Mouse (Mus musculus) C2C12 (cell line): Measurements from ENCODE around the gene Asic2. TPM values are rescaled to one million over a fixed set of nuclear protein-coding genes. Genes with fewer than 3 reads are reported as not detected.

Experiments
- H3K27me3 ChIP-seq: one replicate; pipeline ENCODE4 v1.6.1; 2011; ENCODE audit not compliant: control insufficient read depth, insufficient read depth, insufficient read length
- H3K36me3 ChIP-seq: one replicate; pipeline ENCODE4 v1.6.1; 2011; ENCODE audit not compliant: control insufficient read depth, insufficient read depth
- H3K4me3 ChIP-seq: one replicate; pipeline ENCODE4 v1.5.1; 2011; ENCODE audit warnings: mild to moderate bottlenecking, control low read depth; ENCODE audit not compliant: poor library complexity, insufficient read depth, severe bottlenecking
- H3K79me2 ChIP-seq: one replicate; pipeline ENCODE4 v1.6.1; 2011; ENCODE audit not compliant: control insufficient read depth, insufficient read depth
- H3K79me3 ChIP-seq: one replicate; pipeline ENCODE4 v1.6.1; 2011; ENCODE audit warnings: low read depth, control low read depth
- H3ac ChIP-seq: one replicate; pipeline ENCODE3; 2011; ENCODE audit warnings: low read depth; ENCODE audit not compliant: control insufficient read depth, insufficient read length
- CEBPB ChIP-seq: IDR thresholded peaks from one replicate; pipeline ENCODE4 v1.6.1; 2011; ENCODE audit warnings: low read depth, mild to moderate bottlenecking, control low read depth, moderate library complexity
- CTCF ChIP-seq: IDR thresholded peaks from one replicate; pipeline ENCODE4 v1.5.1; 2011; ENCODE audit not compliant: control insufficient read depth, insufficient read depth, insufficient read length
- FOSL1 ChIP-seq: IDR thresholded peaks from one replicate; pipeline ENCODE4 v1.8.0; 2011; ENCODE audit warnings: mild to moderate bottlenecking, low read length; ENCODE audit not compliant: poor library complexity, insufficient read depth, severe bottlenecking
- MAX ChIP-seq: IDR thresholded peaks from one replicate; pipeline ENCODE4 v1.6.1; 2011; ENCODE audit warnings: mild to moderate bottlenecking, control low read depth
- MYOD1 ChIP-seq: IDR thresholded peaks from one replicate; pipeline ENCODE4 v1.6.1; 2011; ENCODE audit warnings: low read depth; ENCODE audit not compliant: control insufficient read depth, insufficient read length
- MYOG ChIP-seq: IDR thresholded peaks from one replicate; pipeline ENCODE4 v1.6.1; 2011; ENCODE audit not compliant: control insufficient read depth, insufficient read length; ENCODE audit errors: extremely low read depth
- USF1 ChIP-seq: IDR thresholded peaks from one replicate; pipeline ENCODE4 v1.6.1; 2011; ENCODE audit warnings: low read depth, mild to moderate bottlenecking, control low read depth, moderate library complexity
- polyA plus RNA-seq: library from polyadenylated mRNA; unstranded; fragments of >200 nt; fragmentation: generic; extraction: Trizol; gene quantifications from one replicate; pipeline ENCODE4 v1.2.1, GENCODE M21; 2012; ENCODE audit warnings: missing spikeins

Gene Asic2
- polyA plus RNA-seq, 1 experiment, result not detected

GRCm38 (mm10) chr11:81511401-81511800 is 456.9 kb downstream of the Asic2 start:
- Histone ChIP-seq H3K27me3 (no peaks in the 10 kb centered on the region), H3K79me2 (no peaks in the 10 kb centered on the region), H3ac (no peak overlapping the region), H3K4me3 (no peak overlapping the region), H3K36me3 (no peaks in the 10 kb centered on the region), H3K79me3 (no peaks in the 10 kb centered on the region)
- TF ChIP-seq MAX, result no peak
- no peak for TF ChIP-seq MYOD1
- TF ChIP-seq USF1, result no peak
- TF ChIP-seq MYOG, result no peak
- no peak for TF ChIP-seq FOSL1
- no peak for TF ChIP-seq CEBPB
- TF ChIP-seq CTCF, result no peak

GRCm38 (mm10) chr11:81508385-81509233 is 459.6 kb downstream of the Asic2 start:
- Histone ChIP-seq H3ac (no peak overlapping the region), H3K36me3 (no peaks in the 10 kb centered on the region), H3K79me3 (no peaks in the 10 kb centered on the region), H3K79me2 (no peaks in the 10 kb centered on the region), H3K27me3 (no peaks in the 10 kb centered on the region), H3K4me3 (no peak overlapping the region)
- no peak for TF ChIP-seq CEBPB
- no peak for TF ChIP-seq MYOD1
- TF ChIP-seq MAX, result no peak
- no peak for TF ChIP-seq USF1
- no peak for TF ChIP-seq CTCF
- TF ChIP-seq FOSL1, result no peak
- no peak for TF ChIP-seq MYOG

- no peak overlapping the region for H3ac ChIP-seq
- H3K79me2 ChIP-seq, result no peaks in the 10 kb centered on the region
- H3K27me3 ChIP-seq, result no peaks in the 10 kb centered on the region
- H3K79me3 ChIP-seq, result no peaks in the 10 kb centered on the region
- no peak for TF ChIP-seq CEBPB
- no peak for TF ChIP-seq MYOD1
- TF ChIP-seq USF1, result no peak
- TF ChIP-seq FOSL1, result no peak
- no peak for TF ChIP-seq MAX
- no peak for TF ChIP-seq MYOG
- TF ChIP-seq CTCF, result no peak
- H3K36me3 ChIP-seq, result no peaks in the 10 kb centered on the region
- no peak overlapping the region for H3K4me3 ChIP-seq
These were observed 463.3 kb downstream of the Asic2 start for GRCm38 (mm10) chr11:81504791-81505430.

- Histone ChIP-seq H3K79me3 (no peaks in the 10 kb centered on the region), H3K36me3 (no peaks in the 10 kb centered on the region), H3ac (no peak overlapping the region), H3K4me3 (no peak overlapping the region), H3K27me3 (no peaks in the 10 kb centered on the region), H3K79me2 (no peaks in the 10 kb centered on the region)
- TF ChIP-seq USF1 (no peak), CEBPB (no peak), FOSL1 (no peak), MAX (no peak), CTCF (no peak), MYOD1 (no peak)
These were observed 466.6 kb downstream of the Asic2 start for GRCm38 (mm10) chr11:81501473-81502246.

DNA sequence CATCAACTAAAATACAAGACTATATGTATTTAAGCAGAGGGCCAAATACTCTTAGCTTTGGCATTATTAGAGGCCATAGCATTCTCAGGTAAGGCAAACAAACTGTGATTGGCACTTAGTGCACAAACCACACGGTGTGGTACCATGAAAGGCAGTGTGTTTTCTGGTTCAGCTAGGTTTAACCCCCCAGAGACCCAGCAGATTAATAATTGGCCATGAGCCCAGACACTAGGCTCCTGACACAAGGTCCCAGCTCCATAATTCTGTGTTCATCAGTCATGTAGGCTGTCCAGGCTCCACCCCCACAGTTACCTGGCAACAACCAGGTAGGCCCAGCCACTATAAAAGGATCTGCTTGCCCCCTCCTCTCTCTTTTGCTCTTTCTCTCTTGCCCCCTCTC is 469.3 kb downstream of the Asic2 start:
- Histone ChIP-seq H3ac (no peak overlapping the region), H3K79me3 (no peaks in the 10 kb centered on the region), H3K27me3 (no peaks in the 10 kb centered on the region), H3K36me3 (no peaks in the 10 kb centered on the region), H3K79me2 (no peaks in the 10 kb centered on the region), H3K4me3 (no peak overlapping the region)
- no peak for TF ChIP-seq MYOD1
- no peak for TF ChIP-seq USF1
- TF ChIP-seq FOSL1, result no peak
- no peak for TF ChIP-seq CTCF
- TF ChIP-seq MYOG, result no peak
- no peak for TF ChIP-seq MAX
- TF ChIP-seq CEBPB, result no peak
